Mouse (Mus musculus): ENCODE data around the gene Dspp. TPM values are rescaled to one million over a fixed set of nuclear protein-coding genes. Genes with fewer than 3 reads are reported as not detected.

Gene Dspp
- polyA plus RNA-seq, 1 experiment, result not detected

- H3ac ChIP-seq (ENCODE audit: control insufficient read depth, insufficient read length, low read depth), result no peak overlapping the region
- no peaks in the 10 kb centered on the region for H3K79me3 ChIP-seq (ENCODE audit: low read depth)
- no peaks in the 10 kb centered on the region for H3K79me2 ChIP-seq (ENCODE audit: control insufficient read depth, insufficient read depth)
- H3K4me3 ChIP-seq (ENCODE audit: insufficient read depth, poor library complexity, severe bottlenecking), result no peak overlapping the region
- TF ChIP-seq MYOD1 (IDR thresholded peaks at IDR 0.05; ENCODE audit: control insufficient read depth, insufficient read length, low read depth) (no peak), CTCF (IDR thresholded peaks at IDR 0.05; ENCODE audit: control insufficient read depth, insufficient read depth, insufficient read length) (no peak), USF1 (IDR thresholded peaks at IDR 0.05; ENCODE audit: low read depth) (peak; percentile 66)
- no peaks in the 10 kb centered on the region for H3K36me3 ChIP-seq (ENCODE audit: control insufficient read depth, insufficient read depth)
- H3K27me3 ChIP-seq (ENCODE audit: control insufficient read depth, insufficient read depth, insufficient read length), result no peaks in the 10 kb centered on the region
These were observed 30.8 kb downstream of the Dspp start for GRCm38 (mm10) chr5:104201153-104201950.

- TF ChIP-seq CEBPB (IDR thresholded peaks at IDR 0.05; ENCODE audit: low read depth) (no peak), MYOD1 (IDR thresholded peaks at IDR 0.05; ENCODE audit: control insufficient read depth, insufficient read length, low read depth) (peak; percentile 69)
- Histone ChIP-seq H3K79me3 (ENCODE audit: low read depth) (no peaks in the 10 kb centered on the region), H3ac (ENCODE audit: control insufficient read depth, insufficient read length, low read depth) (no peak within 1 kb of the TSS), H3K36me3 (ENCODE audit: control insufficient read depth, insufficient read depth) (no peaks in the 10 kb centered on the region), H3K27me3 (ENCODE audit: control insufficient read depth, insufficient read depth, insufficient read length) (no peaks in the 10 kb centered on the region), H3K4me3 (ENCODE audit: insufficient read depth, poor library complexity, severe bottlenecking) (no peak within 1 kb of the TSS), H3K79me2 (ENCODE audit: control insufficient read depth, insufficient read depth) (no peaks in the 10 kb centered on the region)
These were observed 31.8 kb downstream of the Dspp start, which contains the start of gene Dmp1 for GRCm38 (mm10) chr5:104202351-104202750. Gene Dmp1, plus strand, starts transcription at chr5:104202613.

- Histone ChIP-seq H3K27me3 (ENCODE audit: control insufficient read depth, insufficient read depth, insufficient read length) (no peaks in the 10 kb centered on the region), H3K4me3 (ENCODE audit: insufficient read depth, poor library complexity, severe bottlenecking) (no peak overlapping the region), H3K79me2 (ENCODE audit: control insufficient read depth, insufficient read depth) (no peaks in the 10 kb centered on the region), H3K79me3 (ENCODE audit: low read depth) (no peaks in the 10 kb centered on the region), H3ac (ENCODE audit: control insufficient read depth, insufficient read length, low read depth) (no peak overlapping the region), H3K36me3 (ENCODE audit: control insufficient read depth, insufficient read depth) (no peaks in the 10 kb centered on the region)
- no peak for TF ChIP-seq CEBPB (IDR thresholded peaks at IDR 0.05; ENCODE audit: low read depth)
- no peak for TF ChIP-seq MAX (IDR thresholded peaks at IDR 0.05)
- no peak for TF ChIP-seq CTCF (IDR thresholded peaks at IDR 0.05; ENCODE audit: control insufficient read depth, insufficient read depth, insufficient read length)
- no peak for TF ChIP-seq MYOG (IDR thresholded peaks at IDR 0.05; ENCODE audit: control insufficient read depth, extremely low read depth, insufficient read length)
- no peak for TF ChIP-seq USF1 (IDR thresholded peaks at IDR 0.05; ENCODE audit: low read depth)
- TF ChIP-seq MYOD1 (IDR thresholded peaks at IDR 0.05; ENCODE audit: control insufficient read depth, insufficient read length, low read depth), result no peak
- no peak for TF ChIP-seq FOSL1 (IDR thresholded peaks at IDR 0.05; ENCODE audit: insufficient read depth, low read length, poor library complexity, severe bottlenecking)
These were observed 42.0 kb downstream of the Dspp start for GRCm38 (mm10) chr5:104212531-104212930.

GRCm38 (mm10) chr5:104218926-104219325 lies 48.4 kb downstream of the Dspp start:
- no peaks in the 10 kb centered on the region for H3K36me3 ChIP-seq (ENCODE audit: control insufficient read depth, insufficient read depth)
- no peaks in the 10 kb centered on the region for H3K79me3 ChIP-seq (ENCODE audit: low read depth)
- TF ChIP-seq CEBPB (IDR thresholded peaks at IDR 0.05; ENCODE audit: low read depth) (no peak), MAX (IDR thresholded peaks at IDR 0.05) (no peak), CTCF (IDR thresholded peaks at IDR 0.05; ENCODE audit: control insufficient read depth, insufficient read depth, insufficient read length) (no peak), MYOD1 (IDR thresholded peaks at IDR 0.05; ENCODE audit: control insufficient read depth, insufficient read length, low read depth) (no peak), MYOG (IDR thresholded peaks at IDR 0.05; ENCODE audit: control insufficient read depth, extremely low read depth, insufficient read length) (no peak), USF1 (IDR thresholded peaks at IDR 0.05; ENCODE audit: low read depth) (no peak), FOSL1 (IDR thresholded peaks at IDR 0.05; ENCODE audit: insufficient read depth, low read length, poor library complexity, severe bottlenecking) (no peak)
- H3K27me3 ChIP-seq (ENCODE audit: control insufficient read depth, insufficient read depth, insufficient read length), result no peaks in the 10 kb centered on the region
- no peak overlapping the region for H3ac ChIP-seq (ENCODE audit: control insufficient read depth, insufficient read length, low read depth)
- H3K4me3 ChIP-seq (ENCODE audit: insufficient read depth, poor library complexity, severe bottlenecking), result no peak overlapping the region
- no peaks in the 10 kb centered on the region for H3K79me2 ChIP-seq (ENCODE audit: control insufficient read depth, insufficient read depth)

- TF ChIP-seq USF1 (IDR thresholded peaks at IDR 0.05; ENCODE audit: low read depth) (no peak), CTCF (IDR thresholded peaks at IDR 0.05; ENCODE audit: control insufficient read depth, insufficient read depth, insufficient read length) (no peak), FOSL1 (IDR thresholded peaks at IDR 0.05; ENCODE audit: insufficient read depth, low read length, poor library complexity, severe bottlenecking) (no peak), MAX (IDR thresholded peaks at IDR 0.05) (no peak), CEBPB (IDR thresholded peaks at IDR 0.05; ENCODE audit: low read depth) (no peak), MYOD1 (IDR thresholded peaks at IDR 0.05; ENCODE audit: control insufficient read depth, insufficient read length, low read depth) (no peak), MYOG (IDR thresholded peaks at IDR 0.05; ENCODE audit: control insufficient read depth, extremely low read depth, insufficient read length) (no peak)
- H3K79me3 ChIP-seq (ENCODE audit: low read depth), result no peaks in the 10 kb centered on the region
- H3K79me2 ChIP-seq (ENCODE audit: control insufficient read depth, insufficient read depth), result no peaks in the 10 kb centered on the region
- no peaks in the 10 kb centered on the region for H3K27me3 ChIP-seq (ENCODE audit: control insufficient read depth, insufficient read depth, insufficient read length)
- no peaks in the 10 kb centered on the region for H3K36me3 ChIP-seq (ENCODE audit: control insufficient read depth, insufficient read depth)
- H3K4me3 ChIP-seq (ENCODE audit: insufficient read depth, poor library complexity, severe bottlenecking), result no peak overlapping the region
- no peak overlapping the region for H3ac ChIP-seq (ENCODE audit: control insufficient read depth, insufficient read length, low read depth)
These were observed 53.8 kb downstream of the Dspp start for GRCm38 (mm10) chr5:104224299-104224698.

GRCm38 (mm10) chr5:104224750-104225149 lies 54.2 kb downstream of the Dspp start:
- Histone ChIP-seq H3K79me2 (ENCODE audit: control insufficient read depth, insufficient read depth) (no peaks in the 10 kb centered on the region), H3K79me3 (ENCODE audit: low read depth) (no peaks in the 10 kb centered on the region), H3ac (ENCODE audit: control insufficient read depth, insufficient read length, low read depth) (no peak overlapping the region), H3K36me3 (ENCODE audit: control insufficient read depth, insufficient read depth) (no peaks in the 10 kb centered on the region), H3K4me3 (ENCODE audit: insufficient read depth, poor library complexity, severe bottlenecking) (no peak overlapping the region), H3K27me3 (ENCODE audit: control insufficient read depth, insufficient read depth, insufficient read length) (no peaks in the 10 kb centered on the region)
- TF ChIP-seq MAX (IDR thresholded peaks at IDR 0.05) (no peak), CEBPB (IDR thresholded peaks at IDR 0.05; ENCODE audit: low read depth) (no peak), FOSL1 (IDR thresholded peaks at IDR 0.05; ENCODE audit: insufficient read depth, low read length, poor library complexity, severe bottlenecking) (no peak), MYOD1 (IDR thresholded peaks at IDR 0.05; ENCODE audit: control insufficient read depth, insufficient read length, low read depth) (no peak), MYOG (IDR thresholded peaks at IDR 0.05; ENCODE audit: control insufficient read depth, extremely low read depth, insufficient read length) (no peak), USF1 (IDR thresholded peaks at IDR 0.05; ENCODE audit: low read depth) (no peak), CTCF (IDR thresholded peaks at IDR 0.05; ENCODE audit: control insufficient read depth, insufficient read depth, insufficient read length) (no peak)
